Mouse (Mus musculus) neural tube, embryonic 15.5 days (tissue): Measurements from ENCODE around the gene Galnt14. TPM values are rescaled to one million over a fixed set of nuclear protein-coding genes. Genes with fewer than 3 reads are reported as not detected.
A peak's percentile ranks its signal among the peaks of the same experiment; 100 is the strongest.

Experiments
- ATAC-seq: fragments of 200-750 bp; cut with Nextera tagmentation; 2 replicates; pipeline ENCODE4 v1.8.0; 2017; ENCODE audit warnings: mild to moderate bottlenecking, moderate TSS enrichment, moderate library complexity; ENCODE audit not compliant: low FRiP score
- H3K27ac ChIP-seq: fragments of 300-500 bp; sonication (generic); replicated peaks from 2 replicates; pipeline ENCODE4 v1.5.1; 2015; ENCODE audit warnings: mild to moderate bottlenecking, inconsistent platforms
- H3K27me3 ChIP-seq: fragments of 300-500 bp; sonication (generic); replicated peaks from 2 replicates; pipeline ENCODE4 v1.6.1; 2015; ENCODE audit warnings: inconsistent platforms
- H3K36me3 ChIP-seq: fragments of 300-500 bp; sonication (generic); 2 replicates; pipeline ENCODE4 v1.6.1; 2015; ENCODE audit warnings: inconsistent platforms
- H3K4me1 ChIP-seq: fragments of 300-500 bp; sonication (generic); 2 replicates; pipeline ENCODE4 v1.6.1; 2015; ENCODE audit warnings: inconsistent platforms
- H3K4me2 ChIP-seq: fragments of 300-500 bp; sonication (generic); 2 replicates; pipeline ENCODE4 v1.6.1; 2015; ENCODE audit warnings: inconsistent platforms, mild to moderate bottlenecking, moderate library complexity
- H3K4me3 ChIP-seq: fragments of 300-500 bp; sonication (generic); replicated peaks from 2 replicates; pipeline ENCODE4 v1.5.1; 2015; ENCODE audit warnings: mild to moderate bottlenecking, inconsistent platforms
- H3K9ac ChIP-seq: fragments of 300-500 bp; sonication (generic); replicated peaks from 2 replicates; pipeline ENCODE4 v1.6.1; 2015; ENCODE audit warnings: mild to moderate bottlenecking, inconsistent platforms
- H3K9me3 ChIP-seq: fragments of 300-500 bp; sonication (generic); replicated peaks from 2 replicates; pipeline ENCODE4 v1.6.1; 2016; ENCODE audit warnings: inconsistent platforms
- WGBS: fragments of 180-500 bp; shearing (Covaris S2); methylation state at CpG from one replicate; pipeline ENCODE4 v1.1.7; 2015; ENCODE audit warnings: mixed read lengths; 5-methylcytosine and 5-hydroxymethylcytosine counted together
- polyA plus RNA-seq: library from polyadenylated mRNA; unstranded; fragments of >200 nt; fragmentation: Nextera tagmentation; extraction: Ambion mirVana; gene quantifications from 2 replicates; pipeline ENCODE4 v1.2.1, GENCODE M21; 2015

Gene Galnt14
- polyA plus RNA-seq, 1 experiment from 2014 or later = 28.9 TPM

- H3K27ac ChIP-seq = no peak overlapping the region
- no peak overlapping the region for H3K9ac ChIP-seq
- peaks cover 44% of the 10 kb centered on the region for H3K4me1 ChIP-seq
- no peak for ATAC-seq
- peak overlapping the region; percentile 64 for H3K4me3 ChIP-seq
- H3K4me2 ChIP-seq = peak overlapping the region; percentile 93
- 85% methylated on average over 6 of the region's 6 CpGs for WGBS
- no peaks in the 10 kb centered on the region for H3K36me3 ChIP-seq
- H3K9me3 ChIP-seq = no peaks in the 10 kb centered on the region
- peaks cover 6% of the 10 kb centered on the region; the same call in 1 of the 2 replicates for H3K27me3 ChIP-seq
These were observed 1.8 kb downstream of the Galnt14 start for GRCm38 (mm10) chr17:73708451-73708850.

- Histone ChIP-seq H3K4me3 (no peak overlapping the region), H3K27me3 (no peaks in the 10 kb centered on the region), H3K9me3 (no peaks in the 10 kb centered on the region), H3K4me2 (no peak overlapping the region), H3K27ac (no peak overlapping the region), H3K36me3 (no peaks in the 10 kb centered on the region), H3K4me1 (peaks cover 45% of the 10 kb centered on the region), H3K9ac (no peak overlapping the region)
- ATAC-seq = no peak
These were observed 6.7 kb downstream of the Galnt14 start for GRCm38 (mm10) chr17:73703571-73703970.

- WGBS = 17% methylated on average over 7 of the region's 7 CpGs
- Histone ChIP-seq H3K4me2 (no peak overlapping the region), H3K9ac (0 out of 2 replicates have a peak overlapping the region, but pooled peaks have one; percentile 28)
These were observed 9.2 kb downstream of the Galnt14 start for GRCm38 (mm10) chr17:73701016-73701415.

GRCm38 (mm10) chr17:73699881-73700280 is 10.4 kb downstream of the Galnt14 start:
- Histone ChIP-seq H3K4me1 (peaks cover 48% of the 10 kb centered on the region), H3K36me3 (no peaks in the 10 kb centered on the region), H3K9ac (0 out of 2 replicates have a peak overlapping the region, but pooled peaks have one; percentile 3), H3K4me3 (no peak overlapping the region), H3K4me2 (no peak overlapping the region), H3K27ac (no peak overlapping the region), H3K9me3 (no peaks in the 10 kb centered on the region), H3K27me3 (no peaks in the 10 kb centered on the region)
- ATAC-seq = no peak
- 15% methylated on average over 6 of the region's 6 CpGs for WGBS

More at GRCm38 (mm10) chr17:73701016-73701415, 9.2 kb downstream of the Galnt14 start:
- peak overlapping the region; percentile 65 for H3K27ac ChIP-seq
- ATAC-seq = no peak
- H3K4me3 ChIP-seq = no peak overlapping the region
- H3K36me3 ChIP-seq = no peaks in the 10 kb centered on the region
- H3K27me3 ChIP-seq = no peaks in the 10 kb centered on the region
- H3K4me1 ChIP-seq = peaks cover 42% of the 10 kb centered on the region
- H3K9me3 ChIP-seq = no peaks in the 10 kb centered on the region

GRCm38 (mm10) chr17:73694206-73694952 is 15.9 kb downstream of the Galnt14 start:
- no peak overlapping the region for H3K9ac ChIP-seq
- no peak overlapping the region for H3K4me3 ChIP-seq
- WGBS = 92% methylated on average over 3 of the region's 3 CpGs
- no peaks in the 10 kb centered on the region for H3K27me3 ChIP-seq
- no peaks in the 10 kb centered on the region for H3K9me3 ChIP-seq
- H3K4me1 ChIP-seq = peaks cover 21% of the 10 kb centered on the region
- H3K4me2 ChIP-seq = no peak overlapping the region
- no peak for ATAC-seq
- H3K36me3 ChIP-seq = no peaks in the 10 kb centered on the region
- H3K27ac ChIP-seq = no peak overlapping the region

- 66% methylated on average over 3 of the region's 3 CpGs for WGBS
- Histone ChIP-seq H3K4me1 (peaks cover 9% of the 10 kb centered on the region; the same call in 1 of the 2 replicates), H3K9me3 (no peaks in the 10 kb centered on the region), H3K27me3 (no peaks in the 10 kb centered on the region), H3K4me2 (no peak overlapping the region), H3K4me3 (no peak overlapping the region), H3K9ac (no peak overlapping the region), H3K36me3 (no peaks in the 10 kb centered on the region), H3K27ac (no peak overlapping the region)
- no peak for ATAC-seq
These were observed 22.0 kb downstream of the Galnt14 start for GRCm38 (mm10) chr17:73688261-73688660.

- 45% methylated on average over 8 of the region's 8 CpGs for WGBS
- H3K9me3 ChIP-seq = no peaks in the 10 kb centered on the region
- H3K4me2 ChIP-seq = peak overlapping the region; percentile 6; the same call in 1 of the 2 replicates
- H3K27me3 ChIP-seq = no peaks in the 10 kb centered on the region
- H3K36me3 ChIP-seq = no peaks in the 10 kb centered on the region
- ATAC-seq = peak; percentile 64
- H3K27ac ChIP-seq = peak overlapping the region; percentile 67
- H3K4me3 ChIP-seq = no peak overlapping the region
- peaks cover 9% of the 10 kb centered on the region; the same call in 1 of the 2 replicates for H3K4me1 ChIP-seq
- H3K9ac ChIP-seq = no peak overlapping the region
These were observed 24.0 kb downstream of the Galnt14 start for GRCm38 (mm10) chr17:73686292-73686691.

GRCm38 (mm10) chr17:73684746-73685145 is 25.5 kb downstream of the Galnt14 start:
- Histone ChIP-seq H3K4me1 (peaks cover 13% of the 10 kb centered on the region; the same call in 1 of the 2 replicates), H3K9ac (no peak overlapping the region), H3K4me2 (no peak overlapping the region), H3K9me3 (no peaks in the 10 kb centered on the region), H3K4me3 (no peak overlapping the region), H3K36me3 (no peaks in the 10 kb centered on the region), H3K27me3 (no peaks in the 10 kb centered on the region), H3K27ac (no peak overlapping the region)
- 81% methylated on average over 5 of the region's 5 CpGs for WGBS
- ATAC-seq = no peak

- H3K4me2 ChIP-seq = no peak overlapping the region
- H3K4me3 ChIP-seq = no peak overlapping the region
- WGBS = 68% methylated on average over 5 of the region's 5 CpGs
- no peak overlapping the region for H3K27ac ChIP-seq
- ATAC-seq = no peak
- no peak overlapping the region for H3K9ac ChIP-seq
- H3K36me3 ChIP-seq = no peaks in the 10 kb centered on the region
- no peaks in the 10 kb centered on the region for H3K4me1 ChIP-seq
- no peaks in the 10 kb centered on the region for H3K27me3 ChIP-seq
- no peaks in the 10 kb centered on the region for H3K9me3 ChIP-seq
These were observed 38.3 kb downstream of the Galnt14 start for GRCm38 (mm10) chr17:73671921-73672320.

GRCm38 (mm10) chr17:73670048-73670447 is 40.2 kb downstream of the Galnt14 start:
- no peak for ATAC-seq
- Histone ChIP-seq H3K4me3 (no peak overlapping the region), H3K4me2 (no peak overlapping the region), H3K27me3 (no peaks in the 10 kb centered on the region), H3K27ac (no peak overlapping the region), H3K9ac (no peak overlapping the region), H3K9me3 (no peaks in the 10 kb centered on the region), H3K36me3 (no peaks in the 10 kb centered on the region), H3K4me1 (no peaks in the 10 kb centered on the region)
- WGBS = 57% methylated on average over 2 of the region's 2 CpGs

- Histone ChIP-seq H3K4me2 (no peak overlapping the region), H3K9ac (no peak overlapping the region), H3K9me3 (no peaks in the 10 kb centered on the region), H3K36me3 (no peaks in the 10 kb centered on the region), H3K27me3 (no peaks in the 10 kb centered on the region), H3K4me1 (no peaks in the 10 kb centered on the region), H3K4me3 (no peak overlapping the region), H3K27ac (no peak overlapping the region)
- no peak for ATAC-seq
- 88% methylated on average over 1 of the region's 1 CpGs for WGBS
These were observed 41.3 kb downstream of the Galnt14 start for GRCm38 (mm10) chr17:73668996-73669395.

- ATAC-seq = no peak
- H3K4me2 ChIP-seq = no peak overlapping the region
- peaks cover 8% of the 10 kb centered on the region for H3K4me1 ChIP-seq
- H3K36me3 ChIP-seq = no peaks in the 10 kb centered on the region
- no peak overlapping the region for H3K9ac ChIP-seq
- no peak overlapping the region for H3K4me3 ChIP-seq
- no peaks in the 10 kb centered on the region for H3K27me3 ChIP-seq
- H3K27ac ChIP-seq = no peak overlapping the region
- WGBS = 75% methylated on average over 3 of the region's 3 CpGs
- no peaks in the 10 kb centered on the region for H3K9me3 ChIP-seq
These were observed 47.0 kb downstream of the Galnt14 start for GRCm38 (mm10) chr17:73663237-73663636.
